Mouse (Mus musculus) ES-E14 (cell line): ENCODE results near the gene Cfap97d1.

Experiments used
- CHD2 ChIP-seq: IDR thresholded peaks from 2 replicates; pipeline ENCODE4 v1.6.1; 2014; ENCODE audit warnings: mild to moderate bottlenecking, low read depth, low read length, inconsistent platforms
- HCFC1 ChIP-seq: IDR thresholded peaks from 2 replicates; pipeline ENCODE4 v1.6.1; 2012; ENCODE audit warnings: low read length, inconsistent platforms, borderline replicate concordance; ENCODE audit not compliant: insufficient read depth
- MAFK ChIP-seq: IDR thresholded peaks from 2 replicates; pipeline ENCODE4 v1.6.1; 2014; ENCODE audit warnings: mild to moderate bottlenecking, low read depth, low read length, inconsistent platforms; ENCODE audit not compliant: insufficient read depth
- ZC3H11A ChIP-seq: IDR thresholded peaks from 2 replicates; pipeline ENCODE4 v1.6.1; 2012; ENCODE audit warnings: low read depth, mild to moderate bottlenecking, inconsistent platforms, low read length, borderline replicate concordance
- ZNF384 ChIP-seq: IDR thresholded peaks from 2 replicates; pipeline ENCODE4 v1.6.1; 2012; ENCODE audit warnings: low read depth, low read length, inconsistent platforms

- TF ChIP-seq CHD2 = no peak
- no peak for TF ChIP-seq MAFK
- TF ChIP-seq ZC3H11A = no peak
- TF ChIP-seq HCFC1 = no peak
- TF ChIP-seq ZNF384 = no peak
These were observed 31.4 kb downstream of the Cfap97d1 start for GRCm38 (mm10) chr11:102015472-102015871.
